ENCODE assay signal across 9 mouse cellular contexts in the genomic region with DNA sequence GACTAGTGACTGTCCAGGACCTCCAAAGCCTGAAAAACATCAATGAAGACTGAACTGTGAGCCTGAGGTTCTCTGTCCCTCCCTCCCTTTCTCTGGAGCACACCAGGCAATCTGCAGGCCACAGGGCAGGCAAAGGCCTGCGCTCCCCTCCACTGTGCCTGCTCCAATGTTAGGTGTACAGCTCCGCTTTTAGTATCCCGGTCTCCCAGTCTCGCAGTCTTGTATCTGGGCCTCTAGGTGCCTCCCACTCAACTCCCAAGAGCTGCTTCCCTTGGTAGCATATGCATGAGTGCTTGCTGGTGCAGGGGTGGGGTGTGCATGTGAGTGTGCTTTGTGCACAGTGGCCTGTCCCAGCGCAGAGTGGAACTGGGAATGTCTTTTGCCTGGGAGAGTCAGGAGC.
DNase-seq lines count a peak whose midpoint lies in the region; ATAC-seq and TF ChIP-seq lines count a peak whose summit lies in the region.
"Had no signal": no experiment of that assay in that cellular context is flagged by ENCODE, and none has a peak within 500 bp of the region (broad histone marks: within the 10 kb centered on the region; RNA-seq: fewer than 3 reads in every experiment).

No protein-coding gene starts in this region.

- peaks cover 11% of the 10 kb centered on the region; the same call in 1 of the 2 replicates for H3K27me3 ChIP-seq in lung, embryonic 15.5 days
- peaks cover 23% of the 10 kb centered on the region; the same call in 1 of the 2 replicates for H3K27me3 ChIP-seq in forebrain, embryonic 13.5 days
- H3K27me3 ChIP-seq in hindbrain, embryonic 15.5 days = peaks cover 28% of the 10 kb centered on the region
- peaks cover 78% of the 10 kb centered on the region for H3K27me3 ChIP-seq in neural tube, embryonic 13.5 days

- TF ChIP-seq POLR2A in lung, adult 2 months (IDR thresholded peaks at IDR 0.05; ENCODE audit: borderline replicate concordance, extremely low read depth, low read depth, low read length) = no peak

- H3K4me3 ChIP-seq in lung, embryonic 15.5 days = no peak overlapping the region
- no peak overlapping the region for H3K4me3 ChIP-seq in lung, adult 2 months (replicated peaks; ENCODE audit: extremely low read depth, low read depth, low read length)
- H3K4me3 ChIP-seq in forebrain, embryonic 13.5 days = no peak overlapping the region
- no peak overlapping the region for H3K4me3 ChIP-seq in hindbrain, embryonic 15.5 days
- H3K4me3 ChIP-seq in neural tube, embryonic 13.5 days = no peak overlapping the region

- no peaks in the 10 kb centered on the region for H3K36me3 ChIP-seq in lung, embryonic 15.5 days
- H3K36me3 ChIP-seq in forebrain, embryonic 13.5 days (ENCODE audit: poor library complexity, severe bottlenecking) = no peaks in the 10 kb centered on the region
- H3K36me3 ChIP-seq in hindbrain, embryonic 15.5 days = no peaks in the 10 kb centered on the region
- no peaks in the 10 kb centered on the region for H3K36me3 ChIP-seq in neural tube, embryonic 13.5 days

- 32% methylated on average over 5 of the region's 5 CpGs for WGBS in lung, embryonic 15.5 days
- 56% methylated on average over 5 of the region's 5 CpGs for WGBS in lung, adult 2 months
- 36% methylated on average over 5 of the region's 5 CpGs for WGBS in forebrain, embryonic 13.5 days
- WGBS in hindbrain, embryonic 15.5 days = 27% methylated on average over 4 of the region's 5 CpGs
- 32% methylated on average over 5 of the region's 5 CpGs for WGBS in neural tube, embryonic 13.5 days

- peaks cover 11% of the 10 kb centered on the region; the same call in 1 of the 2 replicates for H3K4me1 ChIP-seq in lung, embryonic 15.5 days
- no peaks in the 10 kb centered on the region for H3K4me1 ChIP-seq in lung, adult 2 months (ENCODE audit: control insufficient read depth, insufficient read depth, low read length)
- peaks cover 11% of the 10 kb centered on the region; the same call in 1 of the 2 replicates for H3K4me1 ChIP-seq in forebrain, embryonic 13.5 days
- H3K4me1 ChIP-seq in hindbrain, embryonic 15.5 days (replicated peaks) = no peaks in the 10 kb centered on the region; the same call in 1 of the 2 replicates
- peaks cover 6% of the 10 kb centered on the region; the same call in 1 of the 2 replicates for H3K4me1 ChIP-seq in neural tube, embryonic 13.5 days (replicated peaks)

- no peak overlapping the region for H3K9ac ChIP-seq in lung, embryonic 15.5 days
- no peak overlapping the region for H3K9ac ChIP-seq in forebrain, embryonic 13.5 days
- H3K9ac ChIP-seq in hindbrain, embryonic 15.5 days = no peak overlapping the region
- H3K9ac ChIP-seq in neural tube, embryonic 13.5 days = no peak overlapping the region
- H3K9ac ChIP-seq: lung, embryonic 14.5 days had no signal

- H3K27ac ChIP-seq in lung, embryonic 15.5 days = no peak overlapping the region
- no peak overlapping the region for H3K27ac ChIP-seq in forebrain, embryonic 13.5 days
- H3K27ac ChIP-seq in hindbrain, embryonic 15.5 days (replicated peaks) = no peak overlapping the region
- no peak overlapping the region for H3K27ac ChIP-seq in neural tube, embryonic 13.5 days (replicated peaks)
- H3K27ac ChIP-seq: left cerebral cortex, adult 2 months had no signal

- no peak overlapping the region for H3K4me2 ChIP-seq in lung, embryonic 15.5 days
- H3K4me2 ChIP-seq in forebrain, embryonic 13.5 days = no peak overlapping the region
- no peak overlapping the region for H3K4me2 ChIP-seq in hindbrain, embryonic 15.5 days
- no peak overlapping the region for H3K4me2 ChIP-seq in neural tube, embryonic 13.5 days

- H3K9me3 ChIP-seq in lung, embryonic 15.5 days = no peaks in the 10 kb centered on the region
- no peaks in the 10 kb centered on the region for H3K9me3 ChIP-seq in forebrain, embryonic 13.5 days (replicated peaks)
- H3K9me3 ChIP-seq in hindbrain, embryonic 15.5 days = no peaks in the 10 kb centered on the region
- no peaks in the 10 kb centered on the region for H3K9me3 ChIP-seq in neural tube, embryonic 13.5 days

- no peak for DNase-seq in lung, adult 2 months
- no peak for DNase-seq in urinary bladder, adult 2 months (ENCODE audit: low spot score)
- DNase-seq in cerebellum, postnatal 4 days (ENCODE audit: low spot score in 2 of 2) = no peak

- TF ChIP-seq CTCF in lung, adult 2 months (IDR thresholded peaks at IDR 0.05; ENCODE audit: insufficient read depth, low read length) = no peak

- ATAC-seq in lung, embryonic 15.5 days (ENCODE audit: borderline replicate concordance, extremely low read depth, low FRiP score, low TSS enrichment) = peak; percentile 20; the same call in 1 of the 2 replicates
- ATAC-seq in forebrain, embryonic 13.5 days = peak; percentile 42; the same call in 1 of the 2 replicates
- ATAC-seq in hindbrain, embryonic 15.5 days (ENCODE audit: low FRiP score, low read depth) = peak; percentile 27; the same call in 1 of the 2 replicates
- peak; percentile 46 for ATAC-seq in neural tube, embryonic 13.5 days (ENCODE audit: low read depth)
